Mouse (Mus musculus): ENCODE measurements around the gene Vti1a. TPM values are rescaled to one million over a fixed set of nuclear protein-coding genes. Genes with fewer than 3 reads are reported as not detected.
A peak's percentile ranks its signal among the peaks of the same experiment; 100 is the strongest.

The Vti1a gene
- 10 to 100 TPM; 61.6 to 63.4 TPM for total RNA-seq (2021)

DNA sequence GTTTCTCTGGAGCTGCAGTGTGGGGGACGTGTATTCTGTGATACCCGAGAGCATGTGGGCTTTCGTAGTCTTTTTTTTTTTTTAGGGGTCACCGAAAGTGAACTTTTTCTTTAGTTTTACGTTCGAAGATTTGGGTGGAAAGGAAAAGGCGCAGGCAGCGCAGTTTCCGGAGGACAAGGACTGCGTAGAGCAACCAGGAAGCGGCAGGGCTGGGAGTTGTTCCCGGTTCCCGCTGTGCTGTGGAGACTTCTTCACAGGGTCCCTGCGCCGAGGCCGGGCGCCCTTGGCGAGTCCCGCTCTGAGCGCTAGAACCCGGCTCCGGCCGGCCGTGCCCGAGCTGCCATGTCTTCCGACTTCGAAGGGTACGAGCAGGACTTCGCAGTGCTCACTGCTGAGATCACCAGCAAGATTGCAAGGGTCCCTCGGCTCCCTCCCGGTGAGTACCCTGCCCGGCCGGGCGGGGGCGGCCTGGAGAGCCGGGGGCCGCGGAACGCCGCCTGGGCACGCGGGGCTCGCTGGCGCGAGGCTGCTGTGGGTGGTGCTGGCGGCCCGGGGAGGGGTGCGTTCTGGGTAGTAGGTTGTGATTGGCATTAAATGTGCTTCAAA is at the start of gene Vti1a:
Gene Vti1a, plus strand, starts transcription at position 187 of the 606 bp plus-strand sequence.
- DNase-seq (ENCODE audit: low spot score in 2 of 2): peak; percentile 89 to 92
- intact Hi-C loops (cut with DNase I): loop anchor here (10.0 kb wide), 1 partner anchor 221 kb away; no protein-coding TSS in a partner anchor

DNA sequence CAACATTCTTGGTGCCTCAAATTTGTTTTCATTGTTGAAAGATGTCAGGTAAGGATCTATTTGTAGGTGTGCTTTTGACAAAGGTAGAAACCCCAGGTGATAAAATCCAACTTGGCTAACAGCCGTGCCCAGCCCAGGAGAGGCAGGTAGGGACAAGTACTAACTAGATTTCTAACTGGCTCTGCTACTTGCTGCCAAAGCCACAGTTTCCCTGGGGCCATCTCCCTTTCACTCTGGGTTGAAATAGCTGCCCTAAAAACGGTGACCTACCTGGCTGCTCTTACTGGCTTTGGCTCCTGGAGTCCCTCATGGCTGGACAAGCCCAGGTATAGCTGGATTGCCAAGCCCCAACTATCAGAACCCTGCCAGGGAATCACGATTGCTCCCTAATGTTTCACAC is 49.3 kb upstream of the Vti1a start:
- intact Hi-C loops (cut with DNase I): no loop called here
- no peak for DNase-seq (ENCODE audit: low spot score in 2 of 2)

DNA sequence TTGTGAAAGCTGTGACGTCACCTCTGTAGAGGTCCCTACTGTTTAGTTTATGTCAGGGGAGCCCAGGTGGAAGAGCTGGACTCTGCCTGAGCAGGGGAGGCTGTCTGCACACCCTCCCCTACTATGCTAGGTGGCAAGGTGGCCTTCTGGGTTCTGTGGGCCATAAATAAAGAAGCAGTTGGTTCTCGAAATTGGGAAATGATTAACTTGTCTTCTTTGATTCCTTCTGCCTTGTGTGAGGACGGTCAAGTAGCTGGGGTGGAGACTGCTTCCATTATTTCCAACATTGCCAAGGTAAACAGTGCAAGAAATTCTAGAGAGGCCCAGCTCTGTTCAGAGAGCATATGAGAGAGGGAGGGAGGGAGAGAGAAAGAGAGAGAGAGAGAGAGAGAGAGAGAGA is 47.9 kb upstream of the Vti1a start:
- DNase-seq (ENCODE audit: low spot score in 2 of 2): no peak
- intact Hi-C loops (cut with DNase I): no loop called here

DNA sequence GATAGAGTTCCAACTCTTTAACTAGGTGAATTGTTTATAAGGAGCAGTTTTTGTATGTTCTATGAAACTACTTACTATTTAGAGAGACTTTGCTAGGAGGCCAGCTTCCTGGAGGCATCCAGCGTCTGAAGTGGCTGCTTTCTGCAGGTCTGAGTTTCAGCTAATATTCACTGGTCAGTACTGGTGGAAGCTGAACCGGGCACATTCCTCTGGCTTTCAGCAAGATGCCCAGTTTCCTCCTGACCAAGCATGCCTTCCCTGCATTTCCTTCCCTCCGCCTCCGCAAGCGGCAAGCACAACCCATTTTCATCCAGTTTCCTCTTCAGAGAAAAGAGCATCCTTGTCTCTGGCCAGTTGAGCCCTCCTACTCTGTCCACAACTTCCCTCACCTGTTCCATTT is 47.0 kb upstream of the Vti1a start:
- no peak for DNase-seq (ENCODE audit: low spot score in 2 of 2)
- intact Hi-C loops (cut with DNase I): no loop called here

DNA sequence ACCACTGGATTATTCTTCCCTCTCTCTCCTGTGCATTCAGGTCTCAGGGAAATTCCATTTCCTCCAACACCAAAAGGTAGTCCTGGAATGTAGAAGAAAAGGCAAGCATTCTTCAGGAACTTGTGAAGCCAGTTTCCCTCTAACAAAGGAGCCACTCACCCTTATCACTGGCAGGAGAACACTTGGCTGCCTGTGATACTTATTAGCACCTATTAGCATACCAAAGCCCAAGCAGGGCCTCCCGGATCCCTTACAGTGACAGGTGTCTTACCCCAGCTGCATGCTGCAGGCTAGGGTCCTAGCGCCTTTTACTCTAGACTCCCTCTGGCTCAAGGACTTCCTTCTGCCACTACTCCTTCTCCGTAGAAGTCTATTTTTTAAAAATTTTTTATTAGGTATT is 44.6 kb upstream of the Vti1a start:
- intact Hi-C loops (cut with DNase I): no loop called here

DNA sequence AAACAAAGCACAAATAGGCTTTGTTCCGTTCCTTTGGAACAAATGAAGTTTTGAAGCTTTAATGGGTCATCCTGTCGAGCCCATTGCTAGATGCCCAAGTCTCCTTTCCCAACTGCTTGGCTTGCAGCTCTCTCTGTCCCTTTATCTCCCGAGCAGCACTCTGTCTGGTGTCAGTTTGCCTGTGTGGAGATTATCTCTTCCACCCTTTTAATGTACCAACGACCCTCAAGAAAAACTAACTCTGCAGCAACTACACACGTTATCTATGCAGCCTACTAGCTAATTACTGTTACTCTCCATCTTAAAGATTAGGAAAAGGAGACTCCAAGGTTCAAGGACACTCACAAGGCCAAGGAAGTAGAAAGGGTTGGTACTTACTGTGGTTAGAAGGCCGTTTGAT is 42.8 kb upstream of the Vti1a start:
- no peak for DNase-seq (ENCODE audit: low spot score in 2 of 2)
- intact Hi-C loops (cut with DNase I): no loop called here

More for the DNA sequence above, 44.6 kb upstream of the Vti1a start:
- DNase-seq (ENCODE audit: low spot score in 2 of 2): no peak

DNA sequence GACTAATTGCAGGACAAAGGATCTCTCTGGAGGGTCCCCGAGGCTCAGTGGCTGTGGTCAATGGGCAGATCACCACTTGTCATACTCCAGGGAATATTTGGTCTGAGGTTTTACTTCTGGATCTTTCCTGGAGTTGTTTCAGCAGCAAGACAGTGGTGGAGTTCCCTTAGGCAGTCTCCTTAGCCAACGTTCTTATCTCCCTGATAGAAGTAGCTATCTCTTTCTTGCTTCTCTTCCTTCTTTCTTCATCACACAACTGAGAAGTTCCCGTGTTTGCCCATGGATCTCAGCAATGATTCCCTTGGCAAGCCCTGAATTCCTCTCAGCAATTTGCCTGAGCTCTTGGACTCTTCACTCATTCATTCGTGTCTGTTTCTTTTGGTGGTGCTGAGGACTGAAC is 40.0 kb upstream of the Vti1a start:
- DNase-seq (ENCODE audit: low spot score in 2 of 2): no peak
- intact Hi-C loops (cut with DNase I): no loop called here

DNA sequence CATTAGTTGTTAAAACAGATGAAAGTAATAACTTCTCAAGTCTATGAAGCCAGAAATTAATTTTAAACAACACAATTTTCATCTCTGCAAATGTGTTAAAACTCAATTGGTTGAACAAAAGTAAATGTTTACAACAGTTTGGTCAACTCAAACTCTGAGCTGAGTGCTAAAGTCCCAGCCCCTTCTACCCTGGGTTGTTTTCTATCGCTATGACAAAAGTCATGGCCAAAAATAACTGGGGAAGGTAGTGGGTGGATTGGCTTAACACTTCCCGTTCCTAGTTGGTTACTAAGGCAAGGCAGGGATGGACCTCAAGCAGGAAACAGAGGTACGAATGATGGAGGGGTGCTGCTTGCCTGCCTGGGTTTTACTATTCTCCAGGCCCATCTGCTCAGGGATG is 39.3 kb upstream of the Vti1a start:
- no peak for DNase-seq (ENCODE audit: low spot score in 2 of 2)
- intact Hi-C loops (cut with DNase I): no loop called here

DNA sequence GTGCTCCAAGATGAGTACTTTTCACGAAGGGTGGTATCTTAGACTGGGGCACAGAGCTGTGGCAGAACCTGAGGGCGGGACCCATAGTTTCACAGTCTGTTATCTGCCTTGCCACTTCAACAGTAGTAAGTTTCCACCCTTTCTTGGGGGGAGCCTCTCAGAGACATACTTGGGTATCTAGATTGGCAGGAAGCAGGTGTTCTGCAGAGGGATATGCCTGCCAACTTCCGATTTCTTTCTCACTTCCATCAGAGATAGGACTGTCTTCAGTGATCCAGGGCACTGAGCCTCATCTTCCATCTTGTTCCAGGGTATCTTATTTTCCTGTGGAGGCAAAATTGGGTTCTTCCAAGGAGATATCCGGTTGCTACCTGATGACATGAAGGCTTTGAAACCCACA is 32.0 kb upstream of the Vti1a start:
- no peak for DNase-seq (ENCODE audit: low spot score in 2 of 2)
- intact Hi-C loops (cut with DNase I): no loop called here

DNA sequence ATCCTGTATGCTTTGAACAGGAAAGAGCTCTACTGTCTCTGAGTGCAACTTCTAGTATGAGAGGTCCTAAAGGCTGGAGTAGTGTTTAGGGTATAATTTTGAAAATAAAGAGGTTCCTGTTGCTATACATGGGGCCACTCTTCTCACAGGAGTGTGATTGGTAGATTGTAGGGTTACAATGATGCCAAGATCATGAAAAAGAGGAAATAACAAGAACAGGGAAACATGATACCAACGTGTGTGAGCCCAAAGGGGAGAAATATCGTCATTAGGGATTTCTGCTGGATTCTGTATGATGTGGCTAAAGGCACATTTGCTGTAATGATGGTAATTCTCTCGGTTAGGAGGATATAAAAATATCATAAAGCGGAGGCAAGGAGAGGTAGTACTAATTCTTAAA is 30.1 kb upstream of the Vti1a start:
- intact Hi-C loops (cut with DNase I): no loop called here
- no peak for DNase-seq (ENCODE audit: low spot score in 2 of 2)

DNA sequence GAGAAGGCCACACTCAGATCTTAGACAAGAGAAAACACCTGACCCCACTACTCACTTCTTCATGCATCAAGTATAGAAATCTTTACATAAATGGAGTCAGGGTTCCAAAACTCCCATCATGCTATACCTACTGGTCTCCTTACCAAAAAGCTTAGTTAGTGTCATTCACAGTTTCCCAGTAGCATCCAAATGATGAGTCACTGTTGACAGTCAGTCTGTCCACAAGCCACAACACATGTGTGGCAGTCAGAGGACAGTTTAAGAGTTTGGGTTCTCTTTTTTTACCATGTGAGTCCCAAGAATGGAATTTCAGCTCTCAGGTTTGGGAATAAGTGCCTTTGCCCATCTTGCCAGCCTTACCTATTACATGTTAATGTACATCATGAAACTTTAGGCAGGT is 27.1 kb upstream of the Vti1a start:
- no peak for DNase-seq (ENCODE audit: low spot score in 2 of 2)
- intact Hi-C loops (cut with DNase I): no loop called here

DNA sequence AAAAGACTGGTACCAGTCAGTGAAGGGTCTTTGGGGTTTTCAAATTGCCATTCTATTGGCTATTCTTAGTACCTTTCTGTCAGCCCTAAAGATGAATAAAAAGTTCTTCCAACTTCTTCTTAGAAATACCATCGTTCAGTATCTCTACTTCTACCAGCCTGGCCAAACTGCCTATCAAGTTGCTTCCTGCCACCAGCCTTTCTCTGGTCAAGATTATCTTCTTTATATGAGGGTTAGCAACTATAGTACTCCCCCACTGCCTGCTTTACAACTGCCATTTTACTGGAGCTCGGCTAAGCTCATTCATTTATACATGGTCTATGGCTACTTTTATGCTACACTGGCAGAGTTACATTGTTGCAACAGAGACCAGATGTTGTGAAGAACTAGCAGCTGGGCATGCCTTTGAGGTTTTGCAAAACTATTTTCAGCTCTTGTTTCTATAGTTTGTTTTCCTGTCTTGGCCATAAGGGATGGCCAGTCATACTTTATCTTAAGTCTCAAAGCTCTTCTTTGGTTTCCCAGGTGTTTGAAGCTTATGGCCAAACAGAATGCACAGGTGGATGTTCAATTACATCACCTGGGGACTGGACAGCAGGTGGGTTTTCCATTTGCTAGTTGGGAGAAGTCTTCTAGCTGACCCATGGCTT is 25.3 kb upstream of the Vti1a start:
- intact Hi-C loops (cut with DNase I): no loop called here
- no peak for DNase-seq (ENCODE audit: low spot score in 2 of 2)

DNA sequence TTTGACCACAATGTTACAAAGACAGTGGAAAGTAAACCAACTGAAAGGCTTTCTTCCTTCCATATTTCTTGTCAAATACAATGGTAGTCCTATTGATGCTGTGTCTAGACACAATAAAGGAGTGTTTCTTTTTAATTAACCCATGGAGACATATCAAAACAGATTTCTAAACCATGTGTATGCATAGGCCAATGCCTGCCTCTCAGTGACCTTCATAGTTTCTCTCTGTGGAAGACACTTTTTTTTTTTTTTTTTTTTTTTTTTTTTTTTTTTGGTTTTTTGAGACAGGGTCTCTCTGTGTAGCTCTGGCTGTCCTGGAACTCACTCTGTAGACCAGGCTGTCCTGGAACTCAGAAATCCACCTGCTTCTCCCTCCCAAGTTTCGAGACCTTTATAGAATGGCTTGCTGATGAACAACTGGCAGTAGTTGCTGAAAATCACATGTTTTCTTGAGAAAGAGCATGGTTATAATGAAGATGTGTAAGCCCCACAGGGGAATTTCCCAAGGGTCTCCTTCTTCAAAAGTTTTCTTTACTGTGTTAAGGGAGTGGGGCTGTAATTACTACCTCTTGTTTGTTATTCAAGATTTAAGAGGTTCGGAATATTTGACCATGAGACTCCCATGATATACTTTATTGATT is 23.8 kb upstream of the Vti1a start:
- no peak for DNase-seq (ENCODE audit: low spot score in 2 of 2)
- intact Hi-C loops (cut with DNase I): no loop called here

DNA sequence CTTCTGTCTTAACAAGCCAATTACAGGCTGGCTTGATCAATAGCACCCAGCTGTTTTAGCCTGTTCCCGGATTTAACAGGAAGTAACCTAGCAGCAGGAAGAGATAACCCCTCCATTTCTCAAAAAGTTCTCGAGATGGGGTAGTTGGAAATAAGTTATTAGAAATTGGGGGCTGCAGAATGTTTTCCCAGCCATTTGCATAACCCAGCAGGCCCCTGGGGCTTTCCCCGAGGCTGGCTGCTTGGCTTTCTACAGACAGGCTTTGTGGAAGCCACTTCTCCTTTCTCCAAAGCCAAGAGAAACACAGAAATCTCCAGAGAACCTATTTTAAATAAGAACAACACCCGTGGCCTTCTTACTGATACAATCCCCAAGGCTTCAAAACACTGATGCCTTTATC is 22.9 kb upstream of the Vti1a start:
- intact Hi-C loops (cut with DNase I): no loop called here
- DNase-seq (ENCODE audit: low spot score in 2 of 2): no peak

DNA sequence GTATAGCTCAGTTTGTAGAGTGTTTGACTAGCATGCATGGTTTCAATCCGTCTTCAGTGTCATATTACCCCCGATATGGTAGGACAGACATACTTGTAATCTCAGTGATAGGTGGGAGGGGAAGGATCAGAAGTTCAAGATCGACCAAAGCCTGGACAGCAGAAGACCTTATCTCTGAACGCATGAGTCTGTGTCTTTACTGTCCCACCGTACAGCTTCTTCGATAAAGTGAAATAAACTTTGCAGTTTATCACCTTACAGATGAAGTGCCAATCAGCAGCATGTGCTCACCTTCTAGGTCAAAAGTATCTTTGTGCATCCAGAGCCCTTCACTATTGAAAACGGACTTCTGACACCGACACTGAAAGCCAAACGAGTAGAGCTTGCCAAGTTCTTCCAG is 21.0 kb upstream of the Vti1a start:
- DNase-seq (ENCODE audit: low spot score in 2 of 2): no peak
- intact Hi-C loops (cut with DNase I): no loop called here

DNA sequence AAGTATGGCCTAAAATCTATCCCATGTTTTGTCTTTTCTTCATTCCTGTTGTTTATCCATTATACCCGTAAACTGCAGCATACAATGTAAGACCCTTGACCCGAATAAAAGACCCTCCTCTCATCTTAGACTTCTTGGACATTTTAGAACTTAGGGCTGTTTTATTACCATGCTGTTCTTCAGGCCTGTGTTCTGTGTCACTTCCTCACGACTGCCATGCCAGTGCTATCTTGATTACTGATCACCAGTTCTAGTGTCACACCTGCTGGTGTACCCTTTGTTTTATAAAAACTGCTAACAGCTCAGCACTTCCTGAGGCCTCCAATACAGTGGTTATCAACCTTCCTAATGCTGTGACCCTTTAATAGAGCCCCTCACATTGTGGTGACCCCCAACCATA is 20.5 kb upstream of the Vti1a start:
- intact Hi-C loops (cut with DNase I): no loop called here
- DNase-seq (ENCODE audit: low spot score in 2 of 2): no peak

DNA sequence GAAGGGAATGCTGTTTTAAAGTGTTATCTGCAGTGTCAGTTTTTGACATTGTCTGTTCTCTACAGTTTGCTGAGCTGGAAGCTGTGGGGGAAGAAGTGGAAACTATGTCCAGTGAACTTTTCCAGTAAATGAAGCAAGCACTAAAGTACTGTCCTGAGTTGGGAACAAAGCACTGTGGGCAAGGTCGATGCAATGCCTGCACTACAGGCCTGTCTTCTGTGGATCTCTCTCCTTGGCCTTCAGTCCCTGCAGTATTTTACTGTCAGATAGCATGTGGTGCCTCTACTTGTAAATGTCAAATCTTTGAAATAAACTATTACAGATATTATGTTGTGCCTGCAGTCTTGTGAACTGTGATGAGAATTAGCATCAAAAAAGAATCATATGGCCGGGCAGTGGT is 19.8 kb upstream of the Vti1a start:
- intact Hi-C loops (cut with DNase I): no loop called here
- no peak for DNase-seq (ENCODE audit: low spot score in 2 of 2)

DNA sequence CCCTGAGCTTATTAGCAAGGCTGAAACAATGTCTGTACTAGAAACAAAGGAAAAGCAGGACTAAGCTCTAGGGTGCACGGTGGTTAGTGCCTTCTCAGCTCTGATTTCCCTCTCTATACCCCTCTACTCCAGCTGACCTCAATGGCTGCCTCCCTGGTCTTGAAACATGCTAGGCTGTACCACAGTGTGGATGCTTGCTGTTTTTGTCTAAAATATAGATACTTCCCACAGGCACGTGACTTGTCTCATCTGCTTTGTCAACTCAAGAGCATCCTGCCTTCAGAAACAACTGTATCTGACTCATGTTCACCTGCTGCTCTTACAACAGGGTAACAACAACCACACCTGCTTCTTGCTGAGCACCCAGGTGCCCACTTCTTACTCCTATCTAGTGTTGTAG is 18.6 kb upstream of the Vti1a start:
- no peak for DNase-seq (ENCODE audit: low spot score in 2 of 2)
- intact Hi-C loops (cut with DNase I): no loop called here

DNA sequence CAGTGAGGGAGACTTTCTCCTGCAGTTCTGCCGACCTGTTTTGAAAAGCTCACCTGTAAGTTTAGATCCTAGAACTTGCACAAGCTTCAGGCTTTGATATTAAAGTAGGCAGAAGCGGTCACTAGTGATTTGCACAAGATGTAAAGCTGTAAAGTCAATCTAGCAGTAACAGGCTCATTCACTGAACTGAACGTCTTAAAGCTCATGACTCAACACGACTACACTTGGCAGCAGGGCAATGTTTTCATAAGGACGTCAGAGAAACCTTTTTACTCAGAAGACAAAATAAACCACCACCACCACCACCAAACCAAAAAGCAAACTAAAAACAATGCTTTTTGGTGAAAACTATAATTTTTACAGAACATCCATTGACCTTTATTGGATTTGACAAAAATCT is 18.1 kb upstream of the Vti1a start:
- DNase-seq (ENCODE audit: low spot score in 2 of 2): no peak
- intact Hi-C loops (cut with DNase I): no loop called here

DNA sequence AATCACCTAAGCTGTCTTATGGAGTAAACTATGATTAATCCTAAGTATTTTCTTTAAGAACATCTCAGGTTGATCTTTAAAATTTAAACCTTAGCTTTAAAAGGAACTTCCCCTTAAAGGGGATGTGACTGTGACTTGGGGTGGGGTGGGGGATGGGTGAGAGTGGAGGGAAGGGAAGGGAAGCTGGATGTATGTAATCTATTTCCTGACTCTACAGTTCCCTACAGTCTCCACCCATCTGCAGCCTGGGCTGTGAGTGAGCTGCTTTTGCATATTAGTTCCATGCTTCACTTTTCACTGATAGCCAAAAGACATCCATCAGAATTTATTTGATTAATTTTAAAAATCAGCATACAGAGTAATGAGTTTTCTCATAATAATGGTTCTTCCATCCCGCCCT is 16.7 kb upstream of the Vti1a start:
- DNase-seq (ENCODE audit: low spot score in 2 of 2): no peak
- intact Hi-C loops (cut with DNase I): no loop called here

DNA sequence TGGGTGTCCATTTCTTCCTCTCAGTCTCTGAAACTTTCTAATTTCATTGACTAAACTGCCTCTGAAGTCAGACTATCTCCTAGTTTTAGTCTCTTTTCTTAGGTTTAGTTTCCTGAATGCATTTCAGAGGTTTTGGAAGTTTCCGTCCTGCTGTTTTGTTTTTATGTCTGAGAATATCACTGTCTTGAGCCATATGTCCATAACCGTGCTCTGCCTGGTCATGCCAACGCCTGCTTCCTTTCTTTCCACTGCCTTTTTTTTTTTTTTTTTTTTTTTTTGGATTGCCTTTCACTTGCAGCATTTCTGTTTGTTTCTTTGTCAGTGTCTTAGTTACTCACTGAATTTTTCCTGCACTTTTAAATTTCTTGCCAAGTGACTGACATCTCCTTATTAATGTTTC is 15.6 kb upstream of the Vti1a start:
- no peak for DNase-seq (ENCODE audit: low spot score in 2 of 2)
- intact Hi-C loops (cut with DNase I): no loop called here

Measured in left cerebral cortex, postnatal 25 days (tissue).